Mouse (Mus musculus) spleen, adult 2 months (tissue): ENCODE data around the gene B3gnt9. TPM values are rescaled to one million over a fixed set of nuclear protein-coding genes. Genes with fewer than 3 reads are reported as not detected.
A peak's percentile ranks its signal among the peaks of the same experiment; 100 is the strongest.

Experiments used
- DNase-seq, 2 experiments: peaks; one replicate each; pipeline versions ENCODE4 v3.0.0 to v3.0.0-alpha.2; 2012 to 2021; ENCODE audit warnings: low spot score in 2 of 2, low read depth in 1 of 2
- H3K27ac ChIP-seq: fragments of 200-500 bp; 2 replicates; pipeline ENCODE4 v1.5.1; 2012; ENCODE audit warnings: low read length, inconsistent platforms; ENCODE audit not compliant: insufficient read depth
- H3K27me3 ChIP-seq: fragments of 200-500 bp; 2 replicates; pipeline ENCODE4 v1.6.1; 2012; ENCODE audit warnings: mild to moderate bottlenecking, moderate library complexity, low read length, inconsistent platforms; ENCODE audit not compliant: control insufficient read depth, insufficient read depth
- H3K36me3 ChIP-seq: fragments of 200-500 bp; 2 replicates; pipeline ENCODE4 v1.6.1; 2012; ENCODE audit warnings: mild to moderate bottlenecking, low read length, inconsistent platforms; ENCODE audit not compliant: control insufficient read depth, insufficient read depth
- H3K4me1 ChIP-seq: fragments of 200-500 bp; 2 replicates; pipeline ENCODE4 v1.6.1; 2011; ENCODE audit warnings: inconsistent platforms; ENCODE audit not compliant: control insufficient read depth, insufficient read depth, insufficient read length
- H3K4me3 ChIP-seq: fragments of 200-500 bp; 2 replicates; pipeline ENCODE4 v1.5.1; 2011; ENCODE audit warnings: mild to moderate bottlenecking, inconsistent platforms; ENCODE audit not compliant: insufficient read depth, insufficient read length; ENCODE audit errors: extremely low read depth
- CTCF ChIP-seq: fragments of 200-500 bp; IDR thresholded peaks from 2 replicates; pipeline ENCODE4 v1.5.1; 2011; ENCODE audit warnings: mild to moderate bottlenecking, inconsistent platforms; ENCODE audit not compliant: insufficient read depth, insufficient read length, insufficient replicate concordance; ENCODE audit errors: extremely low read depth
- POLR2A ChIP-seq: fragments of 200-500 bp; IDR thresholded peaks from 2 replicates; pipeline ENCODE4 v1.6.1; 2011; ENCODE audit warnings: low read depth, low read length, inconsistent platforms
- WGBS: fragments of 180-500 bp; shearing (Covaris S2); methylation state at CpG from one replicate; pipeline ENCODE4 v1.1.7; 2018; 5-methylcytosine and 5-hydroxymethylcytosine counted together
- polyA plus RNA-seq: library from polyadenylated mRNA; depleted of rRNA; stranded (reverse); fragments of >200 nt; gene quantifications from 2 replicates; pipeline ENCODE4 v1.2.3, GENCODE M21; 2012

The B3gnt9 gene
- polyA plus RNA-seq, 1 experiment: 11.5 TPM

DNA sequence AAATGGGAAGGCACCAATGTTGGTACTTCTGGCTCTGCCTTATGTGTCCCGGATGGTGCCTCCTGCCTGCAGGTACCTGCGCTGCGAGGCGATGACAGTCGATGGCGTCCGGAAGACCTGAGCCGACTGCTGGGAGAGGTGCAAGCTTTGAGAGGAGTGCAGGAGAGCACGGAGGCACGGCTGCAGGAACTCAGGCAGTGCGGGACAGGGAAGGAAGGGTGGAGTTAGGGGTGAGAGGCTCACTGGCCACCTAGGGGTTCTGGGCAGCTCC lies 15.9 kb upstream of the B3gnt9 start:
- H3K4me1 ChIP-seq: peaks cover 16% of the 10 kb centered on the region
- WGBS: 25% methylated on average over 11 of the region's 11 CpGs
- TF ChIP-seq POLR2A (no peak), CTCF (no peak)
- no peak overlapping the region for H3K4me3 ChIP-seq
- H3K27ac ChIP-seq: no peak overlapping the region
- no peak for DNase-seq
- H3K27me3 ChIP-seq: peaks cover 9% of the 10 kb centered on the region; the same call in 1 of the 2 replicates
- H3K36me3 ChIP-seq: peaks cover 4% of the 10 kb centered on the region

DNA sequence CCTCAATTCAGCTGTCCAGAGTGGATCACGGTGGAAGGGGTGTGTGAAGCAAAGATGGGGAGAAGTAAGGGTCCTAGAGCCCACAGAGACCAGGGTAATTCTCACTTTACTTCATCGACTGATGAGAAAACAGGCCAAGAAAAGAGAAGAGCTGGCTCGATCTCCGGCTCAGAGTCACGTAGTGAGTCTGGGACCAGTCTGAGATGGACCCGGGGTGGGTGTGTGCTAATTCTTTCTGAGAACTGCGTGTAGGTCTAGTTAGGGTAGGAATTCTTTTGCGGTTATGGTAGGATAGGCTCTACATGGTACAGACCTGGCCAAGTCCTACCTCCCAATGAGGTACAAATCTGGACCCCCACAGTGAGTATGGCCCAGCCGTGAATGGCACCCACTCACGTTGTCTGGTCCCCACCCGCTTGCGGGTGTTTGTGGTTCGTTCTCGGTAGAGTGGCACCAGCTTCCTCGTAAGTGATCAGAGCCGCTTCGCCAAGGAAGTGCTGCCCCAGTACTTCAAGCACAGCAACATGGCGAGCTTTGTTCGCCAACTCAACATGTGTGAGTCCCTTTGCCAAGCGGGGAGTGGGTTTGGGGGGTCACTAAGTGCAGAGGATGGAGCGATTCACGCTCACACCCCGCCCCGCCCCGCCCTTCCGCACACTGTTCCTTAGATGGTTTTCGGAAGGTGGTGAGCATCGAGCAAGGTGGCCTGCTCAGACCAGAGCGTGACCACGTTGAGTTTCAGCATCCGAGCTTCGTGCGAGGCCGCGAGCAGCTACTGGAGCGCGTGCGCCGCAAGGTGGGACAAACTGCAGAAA lies 15.4 kb upstream of the B3gnt9 start:
- H3K36me3 ChIP-seq: peaks cover 4% of the 10 kb centered on the region
- H3K27me3 ChIP-seq: peaks cover 6% of the 10 kb centered on the region; the same call in 1 of the 2 replicates
- peak overlapping the region; percentile 37; the same call in 1 of the 2 replicates for H3K4me3 ChIP-seq
- peaks cover 15% of the 10 kb centered on the region for H3K4me1 ChIP-seq
- no peak overlapping the region for H3K27ac ChIP-seq
- 17% methylated on average over 39 of the region's 39 CpGs for WGBS
- no peak for TF ChIP-seq POLR2A
- no peak for TF ChIP-seq CTCF
- DNase-seq: no peak

DNA sequence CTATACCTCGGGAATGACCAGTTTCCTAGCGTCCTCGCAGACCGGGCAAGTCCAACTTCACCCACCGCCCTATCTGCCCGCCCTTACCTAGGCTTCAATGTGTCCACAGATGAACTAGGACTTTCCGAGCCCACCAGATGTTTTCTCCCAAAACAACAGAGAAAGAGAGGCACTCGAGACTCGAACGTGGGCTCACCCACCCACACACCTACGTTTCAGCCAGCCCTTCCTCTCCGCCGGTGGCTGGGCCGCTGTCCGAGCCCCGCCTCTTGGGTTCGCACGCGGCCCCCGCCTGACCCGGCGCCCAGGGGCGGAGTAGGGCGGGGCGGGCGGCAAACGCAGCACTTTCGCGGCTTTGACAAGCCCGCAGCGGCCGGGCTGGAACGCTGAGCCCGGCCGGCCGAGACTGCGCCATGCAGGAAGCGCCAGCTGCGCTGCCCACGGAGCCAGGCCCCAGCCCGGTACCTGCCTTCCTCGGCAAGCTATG lies 14.6 kb upstream of the B3gnt9 start, which contains the start of gene Hsf4:
Gene Hsf4, plus strand, starts transcription at position 341 of the 487 bp plus-strand sequence.
- Histone ChIP-seq H3K27me3 (0 out of 2 replicates have a peak, but pooled peaks cover 5% of the 10 kb centered on the region), H3K4me1 (peaks cover 15% of the 10 kb centered on the region), H3K4me3 (peak within 1 kb of the TSS; percentile 37; the same call in 1 of the 2 replicates), H3K27ac (no peak within 1 kb of the TSS), H3K36me3 (peaks cover 4% of the 10 kb centered on the region)
- TF ChIP-seq CTCF (no peak), POLR2A (no peak)
- WGBS: 4% methylated on average over 42 of the region's 42 CpGs
- peak in 1 of 2 experiments; percentile 40 for DNase-seq

DNA sequence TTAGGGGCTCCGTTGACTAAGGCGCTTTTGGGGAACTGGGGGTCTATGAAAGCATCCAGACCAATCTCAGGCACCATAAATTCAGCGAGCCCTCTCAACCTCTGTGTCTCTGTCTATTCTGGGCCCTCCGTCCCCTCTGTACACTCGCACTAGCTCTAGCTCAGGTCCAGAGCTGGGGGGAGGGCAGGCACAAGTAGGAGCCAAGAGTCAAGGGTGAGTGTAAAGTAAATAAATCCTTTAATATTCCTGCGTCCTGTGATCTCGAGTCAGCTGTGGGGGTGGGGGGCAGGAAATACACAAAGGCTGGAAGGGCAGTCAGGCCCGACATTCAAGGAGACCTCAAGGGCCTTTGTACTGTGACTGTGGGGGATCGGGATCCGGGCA lies 14.1 kb upstream of the B3gnt9 start:
- no peak for DNase-seq
- 0 out of 2 replicates have a peak, but pooled peaks cover 5% of the 10 kb centered on the region for H3K27me3 ChIP-seq
- TF ChIP-seq CTCF (no peak), POLR2A (no peak)
- no peak overlapping the region for H3K27ac ChIP-seq
- H3K4me1 ChIP-seq: peaks cover 15% of the 10 kb centered on the region
- WGBS: 42% methylated on average over 10 of the region's 10 CpGs
- peak overlapping the region; percentile 37; the same call in 1 of the 2 replicates for H3K4me3 ChIP-seq
- H3K36me3 ChIP-seq: peaks cover 4% of the 10 kb centered on the region

DNA sequence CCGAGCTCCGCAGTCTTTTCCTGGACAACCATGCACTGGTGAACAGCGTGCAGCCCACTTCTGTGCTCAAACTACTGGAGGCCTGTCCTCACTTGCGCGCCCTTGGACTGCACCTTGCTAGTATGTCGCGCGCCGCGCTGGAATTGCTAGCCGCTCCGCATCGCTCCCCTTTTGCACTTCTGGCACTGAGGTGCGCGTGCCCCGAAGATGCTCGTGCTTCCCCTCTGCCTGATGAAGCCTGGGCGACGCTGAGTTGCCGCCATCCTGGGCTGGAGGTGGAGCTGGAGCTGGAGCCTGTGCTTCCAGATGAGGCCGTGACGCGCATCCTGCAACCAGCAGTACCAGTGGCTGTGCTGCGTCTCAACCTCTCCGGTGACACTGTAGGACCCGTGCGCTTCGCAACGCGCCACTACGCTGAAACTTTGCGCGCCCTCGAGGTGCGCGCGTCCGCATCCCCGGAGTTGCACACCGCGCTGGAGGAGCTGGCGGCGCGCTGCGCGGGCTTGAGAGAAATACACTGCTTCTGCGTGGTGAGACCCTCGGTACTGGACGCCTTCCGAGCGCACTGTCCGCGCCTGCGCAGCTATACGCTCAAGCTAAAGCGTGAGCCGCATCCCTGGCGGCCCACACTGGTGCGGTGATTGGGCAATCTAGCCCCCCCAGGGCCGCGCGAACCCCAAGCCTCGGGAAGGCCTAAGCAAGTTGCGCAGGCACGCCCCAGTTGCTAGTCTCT lies 13.6 kb upstream of the B3gnt9 start:
- H3K27ac ChIP-seq: no peak overlapping the region
- 0 out of 2 replicates have a peak, but pooled peaks cover 5% of the 10 kb centered on the region for H3K27me3 ChIP-seq
- no peak overlapping the region for H3K4me3 ChIP-seq
- H3K36me3 ChIP-seq: peaks cover 4% of the 10 kb centered on the region
- WGBS: 63% methylated on average over 65 of the region's 65 CpGs
- DNase-seq: no peak
- TF ChIP-seq POLR2A (no peak), CTCF (no peak)
- H3K4me1 ChIP-seq: peaks cover 15% of the 10 kb centered on the region

DNA sequence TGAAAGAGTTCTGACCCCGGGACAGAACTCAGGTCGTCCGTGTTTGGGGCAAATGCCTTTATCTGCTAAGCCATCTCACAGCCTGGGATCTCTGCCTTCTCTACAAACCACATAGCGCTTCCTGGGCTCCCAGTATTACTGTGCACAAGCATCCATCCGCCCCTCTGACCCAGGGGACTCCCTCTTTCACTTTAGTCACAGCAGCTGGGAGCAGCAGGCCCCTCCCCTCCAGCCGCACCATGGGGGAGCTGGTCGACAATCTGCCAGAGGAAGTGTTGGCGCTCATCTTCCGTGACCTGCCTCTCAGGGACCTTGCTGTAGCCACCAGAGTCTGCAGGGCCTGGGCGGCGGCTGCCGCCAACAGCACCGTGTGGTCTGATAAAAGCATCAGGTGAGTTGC lies 11.8 kb upstream of the B3gnt9 start:
- no peak overlapping the region for H3K4me3 ChIP-seq
- peak overlapping the region; percentile 34; the same call in 1 of the 2 replicates for H3K27ac ChIP-seq
- 24% methylated on average over 13 of the region's 13 CpGs for WGBS
- H3K4me1 ChIP-seq: peaks cover 15% of the 10 kb centered on the region
- TF ChIP-seq CTCF (no peak), POLR2A (no peak)
- DNase-seq: peak in 1 of 2 experiments; percentile 64
- 0 out of 2 replicates have a peak, but pooled peaks cover 4% of the 10 kb centered on the region for H3K27me3 ChIP-seq
- H3K36me3 ChIP-seq: peaks cover 4% of the 10 kb centered on the region
